Mouse (Mus musculus): Measurements from ENCODE around the gene Il2ra.

The Il2ra gene

GRCm38 (mm10) chr2:11653330-11653729, 10.7 kb downstream of the Il2ra start:
- no peak for DNase-seq (ENCODE audit: low spot score)

DNA sequence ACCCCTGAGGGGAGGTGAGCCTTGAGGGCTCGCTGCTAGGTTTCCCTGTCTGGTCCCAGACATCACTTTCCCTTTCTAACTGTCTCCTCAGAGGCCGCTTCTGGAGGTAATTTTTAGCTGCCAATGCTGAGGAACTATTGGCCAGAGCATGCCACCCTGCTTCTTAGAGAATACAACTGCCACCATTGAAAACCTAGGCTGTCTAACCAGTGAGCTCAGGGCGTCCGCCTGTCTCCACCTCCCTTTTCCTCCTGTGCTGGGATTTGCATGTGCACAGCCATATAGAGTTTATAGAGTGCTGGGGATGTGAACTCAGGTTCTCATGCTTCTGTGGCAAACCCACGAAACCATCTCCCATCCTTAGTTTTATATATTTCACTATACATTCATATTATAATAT, 11.2 kb downstream of the Il2ra start:
- no peak for DNase-seq (ENCODE audit: low spot score)

- no peak for DNase-seq (ENCODE audit: low spot score)
Measured at GRCm38 (mm10) chr2:11654990-11655931, 12.7 kb downstream of the Il2ra start.

DNA sequence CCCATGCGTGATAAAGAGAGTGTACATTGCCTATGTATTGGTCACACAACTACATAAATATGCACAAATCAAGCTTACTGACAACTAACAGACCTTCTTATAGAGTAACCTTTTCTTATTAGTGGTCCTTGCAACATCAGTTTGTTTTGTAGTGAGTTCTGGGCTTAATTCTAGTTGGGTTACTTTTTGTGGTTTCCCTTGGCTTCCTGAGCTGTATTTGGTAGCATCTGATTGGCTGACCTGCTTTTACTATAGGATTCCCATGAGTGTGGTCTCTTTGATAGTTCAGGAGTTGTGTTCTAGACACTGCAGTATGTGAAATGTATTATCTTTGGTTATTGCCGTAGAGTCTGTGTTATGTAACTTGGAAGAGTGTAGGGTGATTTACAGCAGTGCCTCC, 15.0 kb downstream of the Il2ra start:
- DNase-seq (ENCODE audit: low spot score), result no peak

- no peak for DNase-seq (ENCODE audit: low spot score)
Measured at GRCm38 (mm10) chr2:11659263-11659662, 16.7 kb downstream of the Il2ra start.

- no peak for DNase-seq (ENCODE audit: low spot score)
Measured at GRCm38 (mm10) chr2:11662143-11662906, 19.7 kb downstream of the Il2ra start.

- DNase-seq (ENCODE audit: low spot score), result no peak
Measured at GRCm38 (mm10) chr2:11662907-11663230, 20.3 kb downstream of the Il2ra start.

- DNase-seq (ENCODE audit: low spot score), result peak; percentile 80
Measured at GRCm38 (mm10) chr2:11663961-11664360, 21.4 kb downstream of the Il2ra start.

DNA sequence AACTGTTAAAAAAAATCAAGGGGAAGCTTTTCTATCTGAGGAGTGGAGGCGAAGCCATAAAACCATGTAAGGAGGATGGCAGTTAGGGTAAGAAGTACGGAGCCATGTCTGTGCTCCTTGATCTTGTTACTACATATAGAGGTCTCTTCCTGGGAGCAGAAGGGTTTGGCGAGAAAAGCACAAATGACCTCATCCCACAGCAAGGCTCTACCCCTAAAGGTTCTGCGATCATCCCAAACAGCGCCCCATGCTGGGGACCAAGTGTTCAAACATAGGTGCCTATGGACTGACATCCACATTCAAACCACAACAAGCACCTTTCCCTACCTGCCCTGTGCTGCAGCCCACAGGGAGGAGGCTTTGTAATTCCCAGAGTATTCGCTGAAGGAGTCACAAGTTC, 21.8 kb downstream of the Il2ra start:
- peak; percentile 45 for DNase-seq (ENCODE audit: low spot score)

DNA sequence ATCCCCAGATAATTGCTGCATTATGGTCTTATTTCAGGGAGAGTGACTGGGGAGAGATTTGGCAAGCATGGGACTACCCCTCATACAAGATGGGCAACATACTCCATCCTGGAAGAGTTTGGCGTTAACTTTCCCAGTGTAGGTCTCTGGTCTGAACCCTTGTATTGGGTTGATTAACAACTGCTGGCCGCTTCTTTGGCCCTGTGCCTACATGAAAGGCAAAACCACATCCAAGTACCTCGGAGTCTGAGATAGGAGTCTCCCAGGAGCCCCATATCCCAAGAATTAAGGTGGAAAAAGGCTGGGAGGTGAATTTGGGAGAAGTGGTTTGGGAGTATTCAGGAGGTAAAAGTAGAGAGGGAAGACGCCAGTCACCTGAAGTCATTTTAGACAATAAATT, 22.2 kb downstream of the Il2ra start:
- DNase-seq (ENCODE audit: low spot score), result no peak

DNA sequence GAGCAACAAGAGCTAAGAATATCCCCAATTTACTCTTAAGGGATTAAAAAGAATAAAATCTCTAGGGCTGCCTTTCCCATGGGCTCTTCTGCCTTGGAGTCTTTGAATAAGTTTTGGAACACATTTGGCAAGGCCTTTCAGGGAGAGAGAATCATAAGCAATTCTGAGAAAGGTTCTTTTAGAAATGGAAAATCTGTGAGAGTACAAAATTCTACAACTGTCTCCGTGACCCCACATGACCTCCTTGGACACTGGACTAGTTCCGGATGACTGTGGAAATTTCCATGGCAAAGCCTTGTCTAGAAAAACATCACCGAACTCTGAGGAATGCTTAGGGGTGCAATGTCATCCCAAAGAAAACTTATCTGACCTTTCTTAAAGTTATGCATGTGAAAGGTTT, 22.7 kb downstream of the Il2ra start:
- no peak for DNase-seq (ENCODE audit: low spot score)

- no peak for DNase-seq (ENCODE audit: low spot score)
Measured at GRCm38 (mm10) chr2:11672144-11672543, 29.5 kb downstream of the Il2ra start.

DNA sequence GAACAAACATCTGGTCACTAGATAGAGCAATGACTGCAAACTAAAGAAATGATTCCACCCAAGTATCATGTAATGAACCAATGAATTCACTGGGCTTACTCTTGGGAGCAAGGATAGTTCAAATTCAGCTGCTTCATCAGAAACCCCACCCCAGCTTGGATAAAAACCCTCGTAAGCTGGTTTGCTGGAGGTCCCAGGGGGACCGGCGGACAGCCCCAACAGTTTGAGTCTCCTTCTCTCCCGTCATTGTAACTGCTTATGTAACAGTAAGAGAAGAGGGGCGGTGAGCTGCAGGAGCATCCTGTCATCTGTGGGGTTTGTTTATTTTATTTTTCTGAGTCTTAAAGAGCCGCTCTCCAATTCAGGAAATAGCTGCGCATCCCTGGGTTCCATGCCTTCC, 37.0 kb downstream of the Il2ra start:
- DNase-seq (ENCODE audit: low spot score), result no peak

DNA sequence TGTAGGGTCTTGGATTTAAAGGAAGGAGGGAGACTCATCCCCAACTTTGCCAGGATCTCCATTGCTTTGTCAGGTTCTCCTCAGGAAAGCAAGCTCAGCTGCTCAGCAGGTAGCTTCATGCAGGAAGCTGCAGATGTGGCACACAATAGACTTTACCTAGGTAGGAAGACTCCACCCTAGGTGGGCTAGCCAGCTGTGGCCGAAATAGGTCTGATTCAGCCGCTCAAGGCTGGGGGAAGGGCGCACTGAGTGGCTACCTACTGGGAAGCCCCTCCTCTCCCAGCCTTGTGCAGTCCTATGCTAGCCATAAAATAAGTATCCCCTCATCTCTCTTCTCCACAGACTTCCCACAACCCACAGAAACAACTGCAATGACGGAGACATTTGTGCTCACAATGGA, 40.1 kb downstream of the Il2ra start:
- no peak for DNase-seq (ENCODE audit: low spot score)

DNA sequence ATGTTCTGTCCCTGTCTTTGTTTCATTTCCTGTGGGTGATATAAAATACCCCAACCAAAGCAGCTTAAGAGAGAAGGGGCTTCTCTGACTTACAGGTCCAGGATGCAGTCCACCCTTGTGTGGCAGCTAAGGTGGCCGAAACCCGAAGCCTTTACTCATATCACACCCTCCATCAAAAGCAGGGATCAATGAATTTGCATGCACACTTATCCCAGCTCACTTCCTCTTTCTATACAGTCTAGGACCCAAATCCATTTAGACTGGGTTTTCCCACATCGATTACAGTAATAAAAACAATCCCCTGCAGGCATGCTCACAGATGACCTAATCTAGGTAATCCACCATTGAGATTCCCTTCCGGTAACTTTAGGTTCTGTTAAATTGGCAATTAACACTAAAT, 43.9 kb downstream of the Il2ra start:
- DNase-seq (ENCODE audit: low spot score), result no peak

GRCm38 (mm10) chr2:11687436-11687835, 44.8 kb downstream of the Il2ra start:
- no peak for DNase-seq (ENCODE audit: low spot score)

GRCm38 (mm10) chr2:11690201-11690890, 47.7 kb downstream of the Il2ra start:
- DNase-seq (ENCODE audit: low spot score), result no peak

DNA sequence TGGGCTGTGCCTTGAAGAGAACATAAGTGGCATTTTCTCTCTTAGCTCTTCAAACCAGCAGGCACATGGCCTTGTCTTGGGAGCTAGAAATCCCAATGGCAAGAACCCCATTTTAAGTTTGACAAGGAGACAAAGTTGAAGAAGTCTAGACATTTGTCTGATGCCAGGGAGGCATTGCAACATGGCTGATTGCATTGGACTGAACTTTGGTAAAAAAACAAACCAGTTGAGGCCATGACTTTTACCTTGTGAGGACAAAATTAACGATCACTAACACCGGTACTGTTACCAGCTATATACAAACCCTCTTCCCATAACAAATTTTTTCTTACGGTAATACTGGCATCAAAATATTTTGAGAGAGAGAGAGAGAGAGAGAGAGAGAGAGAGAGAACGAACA, 50.7 kb downstream of the Il2ra start:
- DNase-seq (ENCODE audit: low spot score), result no peak

DNA sequence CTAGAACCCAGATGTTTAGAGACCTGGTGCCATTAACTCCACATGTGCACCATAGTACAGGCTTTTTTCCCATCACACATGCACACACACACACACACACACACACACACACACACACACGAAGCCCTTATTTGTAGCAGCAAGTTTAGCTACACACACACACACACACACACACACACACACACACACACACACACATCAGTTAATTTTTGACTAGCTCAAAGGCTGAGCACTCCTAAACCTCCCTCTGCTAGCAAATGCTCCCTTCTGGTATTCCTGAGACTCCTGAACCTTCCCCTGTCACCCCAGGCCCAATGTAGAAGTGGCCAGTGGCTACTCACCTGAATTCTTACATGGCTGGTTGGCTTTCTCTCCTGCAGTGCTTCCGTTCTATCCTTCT, 51.5 kb downstream of the Il2ra start:
- DNase-seq (ENCODE audit: low spot score), result no peak

GRCm38 (mm10) chr2:11695867-11696266, 53.3 kb downstream of the Il2ra start:
- no peak for DNase-seq (ENCODE audit: low spot score)

GRCm38 (mm10) chr2:11698994-11699393, 56.4 kb downstream of the Il2ra start:
- DNase-seq (ENCODE audit: low spot score), result no peak

DNA sequence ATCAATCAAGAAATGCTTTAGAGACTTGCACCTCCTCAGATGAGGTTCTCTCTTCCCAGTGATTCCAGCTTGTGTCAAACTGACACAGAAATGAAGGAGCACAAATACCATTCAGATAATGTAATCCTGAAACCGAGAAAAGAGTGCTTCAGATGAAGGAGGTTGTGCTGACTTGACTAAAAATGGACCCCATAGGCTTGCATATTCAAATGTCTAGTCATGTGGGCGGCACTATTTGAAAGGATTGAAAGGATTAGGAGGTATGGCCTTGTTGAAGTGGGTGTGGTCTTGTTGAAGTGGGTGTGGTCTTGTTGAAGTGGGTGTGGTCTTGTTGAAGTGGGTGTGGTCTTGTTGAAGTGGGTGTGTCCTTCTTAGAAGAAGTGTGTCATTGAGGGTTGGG, 57.3 kb downstream of the Il2ra start:
- DNase-seq (ENCODE audit: low spot score), result no peak

Measured in ovary, postnatal 36 days (tissue).